Mouse (Mus musculus) hindbrain, embryonic 10.5 days (tissue): Measurements from ENCODE around the gene Zswim3. TPM values are rescaled to one million over a fixed set of nuclear protein-coding genes. Genes with fewer than 3 reads are reported as not detected.
"Not testable (repeated sequence)": the region's sequence is repeated elsewhere in the genome, so short reads cannot be mapped to it uniquely, and the experiment has no call there.

ENCODE experiments used
- DNase-seq: peaks from one replicate; pipeline ENCODE4 v3.0.0-alpha.2; 2017; ENCODE audit warnings: low spot score
- H3K27ac ChIP-seq: fragments of 300-500 bp; sonication (generic); 2 replicates; pipeline ENCODE4 v1.5.1; 2016; ENCODE audit warnings: mild to moderate bottlenecking, moderate library complexity
- H3K27me3 ChIP-seq: fragments of 300-500 bp; sonication (generic); 2 replicates; pipeline ENCODE4 v1.6.1; 2016; ENCODE audit warnings: mild to moderate bottlenecking; ENCODE audit not compliant: poor library complexity, insufficient read depth, severe bottlenecking
- H3K36me3 ChIP-seq: fragments of 300-500 bp; sonication (generic); 2 replicates; pipeline ENCODE4 v1.6.1; 2016; ENCODE audit warnings: mild to moderate bottlenecking, moderate library complexity
- H3K4me1 ChIP-seq: fragments of 300-500 bp; sonication (generic); replicated peaks from 2 replicates; pipeline ENCODE4 v1.6.1; 2016; ENCODE audit warnings: mild to moderate bottlenecking
- H3K4me3 ChIP-seq: fragments of 300-500 bp; sonication (generic); 2 replicates; pipeline ENCODE4 v1.5.1; 2016; ENCODE audit warnings: mild to moderate bottlenecking, moderate library complexity
- H3K9me3 ChIP-seq: fragments of 300-500 bp; sonication (generic); 2 replicates; pipeline ENCODE4 v1.6.1; 2016; ENCODE audit warnings: mild to moderate bottlenecking, moderate library complexity
- WGBS: fragments of 180-500 bp; shearing (Covaris S2); methylation state at CpG from one replicate; pipeline ENCODE4 v1.1.7; 2016; 5-methylcytosine and 5-hydroxymethylcytosine counted together
- polyA plus RNA-seq: library from polyadenylated mRNA; unstranded; fragments of >200 nt; fragmentation: Nextera tagmentation; extraction: Ambion mirVana; gene quantifications from 2 replicates; pipeline ENCODE4 v1.2.1, GENCODE M21; 2016

Zswim3 gene
- polyA plus RNA-seq, 1 experiment from 2014 or later, result 12.4 TPM

GRCm38 (mm10) chr2:164798554-164798953 lies 6.3 kb upstream of the Zswim3 start:
- not testable (repeated sequence) for H3K4me3 ChIP-seq
- 84% methylated on average over 6 of the region's 6 CpGs for WGBS

GRCm38 (mm10) chr2:164800252-164801004 lies 4.5 kb upstream of the Zswim3 start:
- 91% methylated on average over 13 of the region's 13 CpGs for WGBS
- no peak overlapping the region for H3K27ac ChIP-seq
- H3K4me1 ChIP-seq, result peaks cover 18% of the 10 kb centered on the region
- H3K36me3 ChIP-seq, result peaks cover 73% of the 10 kb centered on the region
- H3K4me3 ChIP-seq, result no peak overlapping the region
- H3K27me3 ChIP-seq, result no peaks in the 10 kb centered on the region
- H3K9me3 ChIP-seq, result no peaks in the 10 kb centered on the region
- no peak for DNase-seq

More at GRCm38 (mm10) chr2:164798554-164798953, 6.3 kb upstream of the Zswim3 start:
- peaks cover 89% of the 10 kb centered on the region for H3K36me3 ChIP-seq
- H3K4me1 ChIP-seq, H3K27ac ChIP-seq, H3K27me3 ChIP-seq, H3K9me3 ChIP-seq, DNase-seq: not testable (repeated sequence)

- H3K4me1 ChIP-seq, result peaks cover 27% of the 10 kb centered on the region
- 95% methylated on average over 16 of the region's 16 CpGs for WGBS
- H3K9me3 ChIP-seq, result no peaks in the 10 kb centered on the region
- H3K4me3 ChIP-seq, result peak overlapping the region; percentile 85
- no peaks in the 10 kb centered on the region for H3K27me3 ChIP-seq
- peaks cover 45% of the 10 kb centered on the region for H3K36me3 ChIP-seq
- DNase-seq, result no peak
- H3K27ac ChIP-seq, result no peak overlapping the region
These were observed 1.5 kb upstream of the Zswim3 start for GRCm38 (mm10) chr2:164803201-164803920.

GRCm38 (mm10) chr2:164803921-164804313 lies 981 bp upstream of the Zswim3 start:
- no peaks in the 10 kb centered on the region for H3K27me3 ChIP-seq
- H3K36me3 ChIP-seq, result peaks cover 45% of the 10 kb centered on the region
- no peak for DNase-seq
- 72% methylated on average over 1 of the region's 1 CpGs for WGBS
- peak overlapping the region; percentile 85 for H3K4me3 ChIP-seq
- H3K4me1 ChIP-seq, result peaks cover 27% of the 10 kb centered on the region
- H3K27ac ChIP-seq, result peak overlapping the region; percentile 92
- H3K9me3 ChIP-seq, result no peaks in the 10 kb centered on the region

- peak overlapping the region; percentile 92 for H3K27ac ChIP-seq
- H3K4me1 ChIP-seq, result peaks cover 27% of the 10 kb centered on the region
- DNase-seq, result no peak
- H3K27me3 ChIP-seq, result no peaks in the 10 kb centered on the region
- H3K4me3 ChIP-seq, result peak overlapping the region; percentile 85
- no peaks in the 10 kb centered on the region for H3K9me3 ChIP-seq
- WGBS, result 2% methylated on average over 21 of the region's 21 CpGs
- peaks cover 40% of the 10 kb centered on the region for H3K36me3 ChIP-seq
These were observed 427 bp downstream of the Zswim3 start for GRCm38 (mm10) chr2:164805332-164805718.

- peaks cover 27% of the 10 kb centered on the region for H3K36me3 ChIP-seq
- H3K27ac ChIP-seq, result no peak overlapping the region
- H3K4me3 ChIP-seq, result peak overlapping the region; percentile 85; the same call in 1 of the 2 replicates
- WGBS, result 84% methylated on average over 7 of the region's 7 CpGs
- H3K27me3 ChIP-seq, result no peaks in the 10 kb centered on the region
- peaks cover 27% of the 10 kb centered on the region for H3K4me1 ChIP-seq
- no peak for DNase-seq
- H3K9me3 ChIP-seq, result no peaks in the 10 kb centered on the region
These were observed 1.7 kb downstream of the Zswim3 start for GRCm38 (mm10) chr2:164806614-164807013.

- DNase-seq, result no peak
- H3K9me3 ChIP-seq, result no peaks in the 10 kb centered on the region
- H3K4me3 ChIP-seq, result no peak overlapping the region
- peaks cover 26% of the 10 kb centered on the region for H3K36me3 ChIP-seq
- no peak overlapping the region for H3K27ac ChIP-seq
- peaks cover 7% of the 10 kb centered on the region; the same call in 1 of the 2 replicates for H3K4me1 ChIP-seq
- 73% methylated on average over 2 of the region's 2 CpGs for WGBS
- H3K27me3 ChIP-seq, result no peaks in the 10 kb centered on the region
These were observed 8.7 kb downstream of the Zswim3 start for GRCm38 (mm10) chr2:164813557-164813956.

GRCm38 (mm10) chr2:164815348-164815747 lies 10.4 kb downstream of the Zswim3 start:
- no peaks in the 10 kb centered on the region for H3K9me3 ChIP-seq
- WGBS, result 91% methylated on average over 5 of the region's 5 CpGs
- H3K4me1 ChIP-seq, result peaks cover 7% of the 10 kb centered on the region; the same call in 1 of the 2 replicates
- peaks cover 21% of the 10 kb centered on the region for H3K36me3 ChIP-seq
- no peak overlapping the region for H3K27ac ChIP-seq
- H3K4me3 ChIP-seq, result no peak overlapping the region
- no peak for DNase-seq
- H3K27me3 ChIP-seq, result no peaks in the 10 kb centered on the region

GRCm38 (mm10) chr2:164815821-164816220 lies 10.9 kb downstream of the Zswim3 start:
- peaks cover 7% of the 10 kb centered on the region; the same call in 1 of the 2 replicates for H3K4me1 ChIP-seq
- H3K36me3 ChIP-seq, result peaks cover 26% of the 10 kb centered on the region
- no peak for DNase-seq
- no peaks in the 10 kb centered on the region for H3K27me3 ChIP-seq
- WGBS, result 91% methylated on average over 8 of the region's 8 CpGs
- no peak overlapping the region for H3K27ac ChIP-seq
- H3K9me3 ChIP-seq, result no peaks in the 10 kb centered on the region
- no peak overlapping the region for H3K4me3 ChIP-seq

- no peaks in the 10 kb centered on the region for H3K9me3 ChIP-seq
- H3K27me3 ChIP-seq, result no peaks in the 10 kb centered on the region
- no peak overlapping the region for H3K4me3 ChIP-seq
- H3K36me3 ChIP-seq, result peaks cover 34% of the 10 kb centered on the region
- peaks cover 10% of the 10 kb centered on the region for H3K4me1 ChIP-seq
- DNase-seq, result no peak
- no peak overlapping the region for H3K27ac ChIP-seq
- WGBS, result 87% methylated on average over 6 of the region's 6 CpGs
These were observed 12.3 kb downstream of the Zswim3 start for GRCm38 (mm10) chr2:164817206-164817605.

GRCm38 (mm10) chr2:164817703-164818102 lies 12.8 kb downstream of the Zswim3 start:
- H3K36me3 ChIP-seq, result peaks cover 34% of the 10 kb centered on the region
- H3K27me3 ChIP-seq, result no peaks in the 10 kb centered on the region
- peak; percentile 19 for DNase-seq
- 0 out of 2 replicates have a peak overlapping the region, but pooled peaks have one; percentile 29 for H3K27ac ChIP-seq
- H3K4me1 ChIP-seq, result peaks cover 15% of the 10 kb centered on the region
- 59% methylated on average over 5 of the region's 5 CpGs for WGBS
- no peaks in the 10 kb centered on the region for H3K9me3 ChIP-seq
- H3K4me3 ChIP-seq, result no peak overlapping the region

GRCm38 (mm10) chr2:164821060-164821459 lies 16.2 kb downstream of the Zswim3 start:
- Histone ChIP-seq H3K4me1 (peaks cover 28% of the 10 kb centered on the region), H3K27ac (no peak overlapping the region), H3K36me3 (peaks cover 37% of the 10 kb centered on the region), H3K27me3 (no peaks in the 10 kb centered on the region), H3K9me3 (no peaks in the 10 kb centered on the region), H3K4me3 (no peak overlapping the region)
- WGBS, result 88% methylated on average over 6 of the region's 6 CpGs
- DNase-seq, result no peak

GRCm38 (mm10) chr2:164822636-164823165 lies 17.8 kb downstream of the Zswim3 start, which contains the start of gene Zswim1:
Zswim1 (plus strand) TSS chr2:164822686.
- H3K9me3 ChIP-seq, result no peaks in the 10 kb centered on the region

More at GRCm38 (mm10) chr2:164822636-164823165, 17.8 kb downstream of the Zswim3 start, which contains the start of gene Zswim1:
- Histone ChIP-seq H3K4me3 (peak within 1 kb of the TSS; percentile 78), H3K27ac (peak within 1 kb of the TSS; percentile 89), H3K27me3 (no peaks in the 10 kb centered on the region), H3K36me3 (peaks cover 53% of the 10 kb centered on the region), H3K4me1 (peaks cover 25% of the 10 kb centered on the region)
- DNase-seq, result peak; percentile 99
- 2% methylated on average over 32 of the region's 32 CpGs for WGBS
